Mouse (Mus musculus) hematopoietic stem cell, adult 5-6 weeks (primary cell): ENCODE data around the gene Aarsd1. TPM values are rescaled to one million over a fixed set of nuclear protein-coding genes. Genes with fewer than 3 reads are reported as not detected.
A peak's percentile ranks its signal among the peaks of the same experiment; 100 is the strongest.
"Not testable (repeated sequence)": the region's sequence is repeated elsewhere in the genome, so short reads cannot be mapped to it uniquely, and the experiment has no call there.

Experiments used
- ATAC-seq, 2 experiments: fragments of 125-278 bp in 1 of 2; replicated peaks in 1 of 2; 2 replicates each; pipeline ENCODE4 v1.8.0; 2016 to 2017; ENCODE audit warnings: inconsistent platforms in 2 of 2, mild to moderate bottlenecking in 2 of 2, moderate number of reproducible peaks in 2 of 2, low read depth in 1 of 2, moderate TSS enrichment in 1 of 2; ENCODE audit not compliant: low FRiP score in 2 of 2, poor library complexity in 2 of 2, severe bottlenecking in 2 of 2, insufficient read depth in 1 of 2, low TSS enrichment in 1 of 2
- total RNA-seq: library from RNA; stranded (forward); fragments of 172-1452, 232-1000 nt; gene quantifications from 2 replicates; pipeline ENCODE4 v1.2.3, GENCODE M21; 2017

Gene Aarsd1
- total RNA-seq, 1 experiment from 2014 or later: 52.0 TPM

GRCm38 (mm10) chr11:101450394-101450793 is 33.0 kb upstream of the Aarsd1 start:
- peak in 1 of 2 experiments; percentile 25; a peak in 1 of 4 replicates for ATAC-seq

- ATAC-seq: not testable (repeated sequence)
Measured at GRCm38 (mm10) chr11:101449596-101449995, 32.2 kb upstream of the Aarsd1 start.

- peak in 1 of 2 experiments; percentile 33; a peak in 1 of 4 replicates for ATAC-seq
Measured at GRCm38 (mm10) chr11:101448899-101449298, 31.5 kb upstream of the Aarsd1 start.

GRCm38 (mm10) chr11:101448274-101448746 is 30.9 kb upstream of the Aarsd1 start, which contains the start of gene Ifi35:
Gene Ifi35, plus strand, starts transcription at chr11:101448407.
- ATAC-seq: peak; percentile 94

GRCm38 (mm10) chr11:101447786-101448185 is 30.4 kb upstream of the Aarsd1 start:
- no peak for ATAC-seq

GRCm38 (mm10) chr11:101446860-101447259 is 29.4 kb upstream of the Aarsd1 start:
- ATAC-seq: not testable (repeated sequence)

GRCm38 (mm10) chr11:101446319-101446718 is 28.9 kb upstream of the Aarsd1 start:
- no peak for ATAC-seq

- no peak for ATAC-seq
Measured at GRCm38 (mm10) chr11:101442760-101443159, 25.3 kb upstream of the Aarsd1 start.

- ATAC-seq: peak; percentile 99
Measured at GRCm38 (mm10) chr11:101442127-101442693, 24.8 kb upstream of the Aarsd1 start, which contains the start of gene Rpl27. Gene Rpl27, plus strand, starts transcription at chr11:101442298.

GRCm38 (mm10) chr11:101441450-101442126 is 24.2 kb upstream of the Aarsd1 start:
- ATAC-seq: not testable (repeated sequence)

GRCm38 (mm10) chr11:101438006-101438405 is 20.6 kb upstream of the Aarsd1 start:
- ATAC-seq: not testable (repeated sequence)

GRCm38 (mm10) chr11:101436916-101437315 is 19.5 kb upstream of the Aarsd1 start:
- ATAC-seq: no peak

- ATAC-seq: no peak
Measured at GRCm38 (mm10) chr11:101435831-101436230, 18.4 kb upstream of the Aarsd1 start.

- no peak for ATAC-seq
Measured at GRCm38 (mm10) chr11:101433396-101433795, 16.0 kb upstream of the Aarsd1 start.

GRCm38 (mm10) chr11:101431327-101431726 is 13.9 kb upstream of the Aarsd1 start:
- no peak for ATAC-seq

GRCm38 (mm10) chr11:101426165-101426564 is 8.8 kb upstream of the Aarsd1 start:
- ATAC-seq: no peak

GRCm38 (mm10) chr11:101424925-101425813 is 7.8 kb upstream of the Aarsd1 start, which contains the start of the genes Rundc1 and Ptges3l:
Gene Rundc1, plus strand, starts transcription at chr11:101425085.
Gene Ptges3l, minus strand, starts transcription at chr11:101425333.
- peak; percentile 97 to 98 for ATAC-seq
